Comparison of ENCODE assay signal across 9 mouse cellular contexts in the genomic region with DNA sequence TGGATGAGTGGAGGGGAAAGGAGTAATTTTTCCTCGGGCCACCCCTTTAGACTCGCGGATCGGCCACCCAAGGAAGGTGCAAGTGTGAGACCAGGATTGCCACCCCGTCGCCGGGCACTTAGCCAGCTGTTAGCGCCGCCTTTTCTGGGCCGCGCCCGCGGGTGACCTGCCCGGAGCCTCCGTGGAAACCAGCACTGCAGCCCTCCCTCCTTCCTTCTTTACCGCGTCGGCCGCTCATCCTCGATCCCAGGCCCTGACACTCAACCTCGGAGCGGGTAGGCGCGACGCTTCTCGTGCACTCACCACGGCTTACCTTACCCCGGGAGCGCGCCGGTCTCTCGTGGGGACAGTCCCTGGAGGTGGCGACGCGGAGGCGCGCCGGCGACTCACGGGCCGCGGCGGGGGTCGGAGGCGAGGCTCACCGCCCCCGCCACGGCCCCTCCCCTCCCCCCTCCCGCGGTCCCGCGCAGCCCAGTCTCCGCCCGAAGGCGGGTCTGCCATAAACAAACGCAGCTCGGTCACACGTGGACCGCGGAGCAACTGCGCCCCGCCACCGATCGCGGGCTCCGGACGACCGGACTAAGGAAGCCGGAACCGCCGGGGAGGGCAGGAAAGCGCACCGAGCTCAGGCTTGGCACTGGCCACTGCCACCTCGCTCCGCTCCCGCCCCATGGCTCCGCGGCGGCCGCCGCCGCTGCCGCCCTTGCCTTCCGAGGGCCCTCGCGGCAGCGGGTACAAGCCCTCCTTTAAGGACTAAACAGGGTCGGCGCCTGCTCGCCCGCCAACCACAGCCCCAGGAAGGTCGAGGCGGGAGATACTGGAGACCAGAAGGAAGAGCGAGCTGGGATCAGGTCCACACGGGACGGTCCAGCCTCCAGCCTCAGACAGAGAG. TPM values are rescaled to one million over a fixed set of nuclear protein-coding genes. Genes with fewer than 3 reads are reported as not detected.
DNase-seq lines count a peak whose midpoint lies in the region; ATAC-seq and TF ChIP-seq lines count a peak whose summit lies in the region.
"Had no signal": no experiment of that assay in that cellular context is flagged by ENCODE, and none has a peak within 500 bp of the region (broad histone marks: within the 10 kb centered on the region; RNA-seq: fewer than 3 reads in every experiment).

A gene (plus strand): TSS at position 221 of the 892 bp plus-strand sequence.

- ATAC-seq in heart, embryonic 15.5 days (replicated peaks; ENCODE audit: insufficient number of reproducible peaks, insufficient read depth, low FRiP score, low read depth) = no peak
- ATAC-seq in midbrain, embryonic 14.5 days (ENCODE audit: low FRiP score, low TSS enrichment) = no peak

- DNase-seq in embryo, embryonic 10 days (ENCODE audit: low spot score) = peak; percentile 33
- peak; percentile 59 to 71 for DNase-seq in kidney, postnatal 4 days
- DNase-seq in midbrain, embryonic 14.5 days = peak; percentile 27
- DNase-seq in cerebellum, adult 11-12 months = no peak
- DNase-seq in cerebellum, adult 8-10 months = no peak
- no peak for DNase-seq in frontal cortex, postnatal 36 days (ENCODE audit: low spot score in 2 of 2)

- no peaks in the 10 kb centered on the region for H3K36me3 ChIP-seq in E14TG2a.4 (ENCODE audit: insufficient read depth, low read length)
- H3K36me3 ChIP-seq in heart, embryonic 15.5 days = no peaks in the 10 kb centered on the region
- no peaks in the 10 kb centered on the region for H3K36me3 ChIP-seq in midbrain, embryonic 14.5 days (ENCODE audit: control insufficient read depth, insufficient read depth, low read length)

- no peak within 1 kb of the TSS for H3K27ac ChIP-seq in heart, embryonic 15.5 days
- no peak within 1 kb of the TSS for H3K27ac ChIP-seq in midbrain, embryonic 14.5 days (replicated peaks; ENCODE audit: low read depth, low read length)

- WGBS in heart, embryonic 15.5 days = 2% methylated on average over 84 of the region's 96 CpGs
- under 1% methylated on average over 87 of the region's 96 CpGs for WGBS in midbrain, embryonic 14.5 days

- TF ChIP-seq CTCF in E14TG2a.4 (conservative IDR thresholded peaks at IDR 0.05; ENCODE audit: low read length) = no peak

- H3K9ac ChIP-seq in heart, embryonic 15.5 days = peak within 1 kb of the TSS; percentile 23
- H3K9ac ChIP-seq in midbrain, embryonic 14.5 days (replicated peaks; ENCODE audit: low read length) = no peak within 1 kb of the TSS

- peak within 1 kb of the TSS; percentile 78 for H3K4me2 ChIP-seq in heart, embryonic 15.5 days
- H3K4me2 ChIP-seq in midbrain, embryonic 14.5 days (ENCODE audit: low read length) = peak within 1 kb of the TSS; percentile 38

- peak within 1 kb of the TSS; percentile 68 for H3K4me3 ChIP-seq in E14TG2a.4 (replicated peaks; ENCODE audit: low read length)
- peak within 1 kb of the TSS; percentile 49 for H3K4me3 ChIP-seq in heart, embryonic 15.5 days
- peak within 1 kb of the TSS; percentile 22 for H3K4me3 ChIP-seq in midbrain, embryonic 14.5 days (replicated peaks; ENCODE audit: low read depth, low read length)

- H3K27me3 ChIP-seq in E14TG2a.4 (ENCODE audit: insufficient read depth, low read length) = peaks cover 96% of the 10 kb centered on the region
- peaks cover 97% of the 10 kb centered on the region for H3K27me3 ChIP-seq in heart, embryonic 15.5 days
- peaks cover 97% of the 10 kb centered on the region for H3K27me3 ChIP-seq in midbrain, embryonic 14.5 days (ENCODE audit: control insufficient read depth, insufficient read depth, low read length)

- peaks cover 51% of the 10 kb centered on the region for H3K4me1 ChIP-seq in E14TG2a.4 (replicated peaks; ENCODE audit: low read depth, low read length)
- H3K4me1 ChIP-seq in heart, embryonic 15.5 days (replicated peaks) = peaks cover 24% of the 10 kb centered on the region
- H3K4me1 ChIP-seq in midbrain, embryonic 14.5 days (ENCODE audit: control insufficient read depth, insufficient read depth, low read length) = 0 out of 2 replicates have a peak, but pooled peaks cover 10% of the 10 kb centered on the region

- H3K9me3 ChIP-seq in E14TG2a.4 (ENCODE audit: low read length) = no peaks in the 10 kb centered on the region
- H3K9me3 ChIP-seq in heart, embryonic 15.5 days (replicated peaks) = no peaks in the 10 kb centered on the region
- no peaks in the 10 kb centered on the region for H3K9me3 ChIP-seq in midbrain, embryonic 14.5 days (ENCODE audit: control insufficient read depth, low read length)

RNA-seq across cellular contexts. Expression of the gene that starts here (rescaled TPM):
- 0.05 and 0.67 TPM in 2 replicates for polyA plus RNA-seq in heart, embryonic 15.5 days (2015; fragmentation: Nextera tagmentation; extraction: Ambion mirVana)
- polyA plus RNA-seq in midbrain, embryonic 14.5 days (2014; fragmentation: Nextera tagmentation; extraction: Ambion mirVana) = 0.05 TPM in 1 of 2 replicates, not detected in the other
- polyA plus RNA-seq: large intestine, adult 2 months had no signal

Comparison
In these comparisons a context has a peak if more than half of its experiments do, and no peak if none do; other contexts are left out.
1. Peak in DNase-seq, H3K4me3 ChIP-seq and H3K4me2 ChIP-seq in midbrain, embryonic 14.5 days; RNA of the gene not detected or under 1 TPM.
2. DNase-seq: peak in embryo, embryonic 10 days (single experiment) and kidney, postnatal 4 days (2 of 2); none in cerebellum, adult 11-12 months (single experiment), cerebellum, adult 8-10 months (single experiment) and frontal cortex, postnatal 36 days (0 of 2).
3. Peak in every context shown above with its lines, with median percentiles within 50 percentile points of each other: H3K4me3 ChIP-seq.